In the genomic region with DNA sequence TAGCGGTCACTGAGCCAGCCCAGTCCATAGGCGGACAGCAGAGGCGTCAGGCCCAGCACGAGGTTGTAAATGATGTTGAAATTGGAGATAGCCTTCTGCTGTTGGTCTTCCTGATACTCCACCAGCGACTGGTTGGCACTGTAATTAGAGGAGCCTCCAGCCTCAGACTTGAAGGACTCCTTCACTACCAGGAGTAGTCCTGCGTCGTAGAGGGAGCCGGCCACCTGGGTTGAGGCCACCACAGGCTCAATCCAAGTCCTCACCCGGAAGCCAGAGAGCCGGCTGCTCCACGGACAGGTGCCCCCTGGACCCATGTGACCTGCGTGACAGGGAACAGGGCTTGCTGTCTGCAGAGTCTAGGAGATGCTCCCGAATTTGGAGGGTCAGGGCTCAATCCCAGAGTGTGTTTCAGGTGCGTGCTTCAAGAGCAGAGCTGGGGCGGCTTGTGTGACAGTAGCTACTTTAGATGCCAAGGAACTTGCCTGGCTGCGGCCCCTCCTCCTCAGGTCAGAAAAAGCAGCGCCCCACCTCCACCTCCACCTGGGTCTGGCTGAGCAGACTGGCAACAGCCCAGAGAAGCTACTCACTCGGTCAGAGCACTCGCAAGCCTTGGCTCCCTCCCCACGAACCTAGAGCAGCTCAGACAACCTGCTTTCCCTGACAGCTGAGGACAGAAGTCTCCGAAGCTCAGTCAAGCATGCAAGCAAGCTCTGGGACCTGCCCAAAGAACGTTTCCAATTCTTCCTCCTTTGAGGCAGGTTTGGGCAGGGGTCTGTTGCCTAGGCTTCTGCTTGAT, we compare ENCODE assay signal across 10 mouse cellular contexts. TPM values are rescaled to one million over a fixed set of nuclear protein-coding genes. Genes with fewer than 3 reads are reported as not detected.
DNase-seq lines count a peak whose midpoint lies in the region; ATAC-seq lines count a peak whose summit lies in the region.
"Had no signal": no experiment of that assay in that cellular context is flagged by ENCODE, and none has a peak within 500 bp of the region (broad histone marks: within the 10 kb centered on the region; RNA-seq: fewer than 3 reads in every experiment).

Gene Slc46a2, minus strand, starts transcription at position 449 of the 796 bp plus-strand sequence.

- no peak within 1 kb of the TSS for H3K27ac ChIP-seq in heart, embryonic 12.5 days (ENCODE audit: poor library complexity, severe bottlenecking)
- no peak within 1 kb of the TSS for H3K27ac ChIP-seq in kidney, embryonic 14.5 days (ENCODE audit: low read depth, low read length)

- peaks cover 11% of the 10 kb centered on the region; the same call in 1 of the 2 replicates for H3K27me3 ChIP-seq in heart, embryonic 12.5 days (replicated peaks)
- H3K27me3 ChIP-seq in kidney, embryonic 14.5 days (ENCODE audit: control insufficient read depth, insufficient read depth, low read length) = peaks cover 6% of the 10 kb centered on the region

- 0 out of 2 replicates have a peak within 1 kb of the TSS, but pooled peaks have one; percentile 1 for H3K4me2 ChIP-seq in heart, embryonic 12.5 days
- H3K4me2 ChIP-seq in kidney, embryonic 14.5 days (replicated peaks; ENCODE audit: low read depth, low read length) = peak within 1 kb of the TSS; percentile 34

- no peak for DNase-seq in heart, adult 18-20 months
- DNase-seq in urinary bladder, postnatal 14 days (ENCODE audit: low spot score) = peak; percentile 44
- DNase-seq in urinary bladder, adult 2 months (ENCODE audit: low spot score) = no peak
- DNase-seq in adrenal gland, adult 8-10 months = no peak
- DNase-seq in urinary bladder, adult 18-20 months (ENCODE audit: low spot score in 2 of 2) = no peak
- no peak for DNase-seq in B cell, adult 2 months
- DNase-seq: thymus, postnatal 4 days had no signal

- H3K9me3 ChIP-seq in heart, embryonic 12.5 days (replicated peaks) = no peaks in the 10 kb centered on the region
- no peaks in the 10 kb centered on the region for H3K9me3 ChIP-seq in kidney, embryonic 14.5 days (ENCODE audit: control insufficient read depth, low read length)

- no peaks in the 10 kb centered on the region for H3K36me3 ChIP-seq in heart, embryonic 12.5 days
- no peaks in the 10 kb centered on the region for H3K36me3 ChIP-seq in kidney, embryonic 14.5 days (ENCODE audit: control insufficient read depth, insufficient read depth, low read length)

- no peaks in the 10 kb centered on the region for H3K4me1 ChIP-seq in heart, embryonic 12.5 days (replicated peaks)
- no peaks in the 10 kb centered on the region for H3K4me1 ChIP-seq in kidney, embryonic 14.5 days (ENCODE audit: control insufficient read depth, insufficient read depth, low read length)

- no peak within 1 kb of the TSS for H3K4me3 ChIP-seq in heart, embryonic 12.5 days
- no peak within 1 kb of the TSS for H3K4me3 ChIP-seq in kidney, embryonic 14.5 days (ENCODE audit: low read length)

- ATAC-seq in heart, embryonic 12.5 days (ENCODE audit: insufficient number of reproducible peaks, low FRiP score) = no peak
- ATAC-seq in kidney, embryonic 14.5 days (ENCODE audit: low FRiP score, low TSS enrichment) = peak; percentile 73; the same call in 1 of the 2 replicates

- 17% methylated on average over 22 of the region's 22 CpGs for WGBS in heart, embryonic 12.5 days
- 16% methylated on average over 22 of the region's 22 CpGs for WGBS in kidney, embryonic 14.5 days

- no peak within 1 kb of the TSS for H3K9ac ChIP-seq in heart, embryonic 12.5 days
- H3K9ac ChIP-seq in kidney, embryonic 14.5 days (ENCODE audit: low read depth, low read length) = no peak within 1 kb of the TSS

RNA-seq across cellular contexts. Expression of gene Slc46a2, which starts in this region (rescaled TPM):
- 0.09 TPM in 1 of 2 replicates, not detected in the other for polyA plus RNA-seq in heart, embryonic 12.5 days (2016; fragmentation: Nextera tagmentation; extraction: Ambion mirVana)
- under 1 TPM; 0.12 to 0.15 TPM for total RNA-seq in heart, adult 18-20 months (2021)
- polyA plus RNA-seq in urinary bladder, adult 2 months (2012; rRNA removed) = 0.97 and 1.3 TPM in 2 replicates
- 0.07 TPM in 1 of 2 replicates, not detected in the other for polyA plus RNA-seq in kidney, embryonic 14.5 days (2014; fragmentation: Nextera tagmentation; extraction: Ambion mirVana)
- not detected for total RNA-seq in adrenal gland, adult 8-10 months (2022)
- total RNA-seq: hematopoietic stem cell, adult 5-6 weeks had no signal

Comparison
In these comparisons a context has a peak if more than half of its experiments do, and no peak if none do; other contexts are left out.
1. Peak in ATAC-seq and H3K4me2 ChIP-seq in kidney, embryonic 14.5 days; RNA of the gene not detected or under 1 TPM.